Mouse (Mus musculus) CD4-positive, CD25-positive, alpha-beta regulatory T cell, adult 4 months (primary cell): Measurements from ENCODE around the gene Zbtb9. TPM values are rescaled to one million over a fixed set of nuclear protein-coding genes. Genes with fewer than 3 reads are reported as not detected.

Experiments
- ATAC-seq: one replicate; pipeline ENCODE4 v1.8.0; 2017
- polyA plus RNA-seq, 2 experiments: library from polyadenylated mRNA; unstranded; fragments of 100-300 nt; shearing (Covaris generic); gene quantifications; one replicate each; pipeline ENCODE4 v1.2.1; 2017

Gene Zbtb9
- polyA plus RNA-seq, 2 experiments from 2014 or later, result 11.5 to 15.6 TPM

GRCm38 (mm10) chr17:26947231-26948100 is 25.5 kb upstream of the Zbtb9 start:
- ATAC-seq, result no peak

DNA sequence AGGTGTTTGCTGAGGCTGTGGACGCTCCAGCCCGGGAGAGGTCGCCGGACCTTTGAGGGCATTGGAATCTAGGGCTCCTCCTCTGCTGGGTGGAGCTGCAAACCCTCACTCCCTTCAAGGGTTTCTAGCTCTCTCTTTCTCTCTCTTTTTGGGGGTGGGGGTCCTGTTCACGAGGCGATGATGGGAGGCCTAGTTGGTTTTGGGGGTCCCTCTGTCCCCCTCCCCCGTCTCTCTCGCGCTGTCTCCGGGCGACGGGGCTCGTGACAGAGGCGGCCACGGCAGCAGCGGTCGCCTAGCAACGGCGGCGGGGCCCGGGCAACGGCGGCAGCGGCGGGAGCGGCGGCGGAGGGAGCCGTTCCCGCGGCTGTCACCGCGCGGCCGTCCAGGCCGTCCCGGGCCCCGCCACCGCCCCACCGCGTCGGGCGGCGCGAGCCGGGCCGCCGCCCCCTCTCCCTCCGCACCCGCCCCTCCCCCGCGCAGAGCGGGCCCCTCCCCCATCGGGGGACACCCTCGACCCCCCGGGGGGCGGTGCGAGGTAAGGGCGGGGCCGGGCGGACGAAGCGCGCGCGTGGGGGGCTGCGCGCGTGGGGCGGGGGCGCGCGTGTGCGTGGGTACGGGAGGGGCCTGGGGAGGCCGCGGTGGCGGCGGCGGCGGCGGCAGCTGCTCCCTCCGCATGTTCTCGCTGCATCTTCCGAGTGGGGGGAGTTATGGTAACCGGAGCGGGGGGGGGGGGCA is 24.5 kb upstream of the Zbtb9 start:
- ATAC-seq, result peak; percentile 37

DNA sequence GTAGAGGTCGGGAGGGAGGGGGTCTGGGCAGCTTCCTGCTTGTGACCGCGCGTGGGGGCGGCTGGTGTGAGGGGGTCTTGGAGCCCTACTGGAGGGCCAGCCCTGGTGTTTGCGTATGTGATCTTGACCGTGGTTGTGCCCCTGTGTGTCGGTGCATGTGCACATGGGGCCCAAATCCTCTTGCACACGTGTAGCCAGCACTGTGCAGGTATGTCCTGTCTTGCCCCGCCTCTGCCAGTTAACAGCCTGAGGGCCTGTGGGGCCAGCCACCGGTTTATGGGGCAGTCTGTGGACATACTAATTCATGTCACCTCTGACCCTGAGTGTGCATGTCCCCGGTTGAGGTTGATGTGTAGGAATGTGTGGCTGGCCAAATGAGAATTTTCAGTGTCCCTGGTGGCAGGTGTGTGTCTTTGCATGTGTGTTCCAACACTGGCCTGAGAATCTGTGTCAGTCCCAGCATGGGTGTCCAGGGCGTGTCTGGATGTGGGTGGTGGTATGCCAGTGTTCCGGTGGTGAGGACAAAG is 23.9 kb upstream of the Zbtb9 start:
- ATAC-seq, result peak; percentile 55

GRCm38 (mm10) chr17:26949866-26950265 is 23.1 kb upstream of the Zbtb9 start:
- ATAC-seq, result no peak

DNA sequence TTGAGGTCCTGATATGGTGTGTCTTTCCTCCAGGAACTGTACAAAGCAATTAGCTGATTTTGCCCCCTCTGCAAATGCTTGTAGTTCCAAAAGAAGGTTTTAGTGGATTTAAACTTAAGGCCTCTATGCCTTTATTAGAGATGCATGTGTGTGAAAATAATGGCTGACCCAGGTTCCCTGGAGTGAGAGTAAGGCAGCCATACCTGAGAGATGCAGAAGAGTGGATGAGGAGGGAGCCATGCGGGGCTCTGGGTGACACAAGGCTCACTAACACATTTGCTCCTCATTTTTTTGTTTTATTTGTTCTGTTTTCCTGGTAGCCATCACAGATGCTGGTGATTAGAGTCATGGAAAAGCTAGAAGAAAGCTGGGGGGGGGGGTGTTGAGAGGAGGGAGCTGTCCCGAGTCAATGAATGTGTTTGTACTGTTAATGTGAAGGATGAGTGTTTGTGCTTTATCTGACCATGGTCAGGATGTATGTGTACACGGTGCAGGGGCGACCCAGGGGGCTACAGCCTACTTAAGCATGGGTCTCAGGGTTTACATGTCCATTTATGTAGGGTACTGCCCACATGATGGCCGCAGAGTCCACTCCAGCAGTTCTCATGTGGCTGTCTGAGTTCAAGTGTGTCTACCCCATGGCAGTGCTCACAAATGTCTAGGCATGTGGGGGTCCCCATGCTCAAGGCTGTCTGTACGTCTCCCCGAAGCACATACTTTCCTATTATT is 22.2 kb upstream of the Zbtb9 start:
- no peak for ATAC-seq

- ATAC-seq, result peak; percentile 58
Measured at GRCm38 (mm10) chr17:26951406-26951805, 21.6 kb upstream of the Zbtb9 start.

GRCm38 (mm10) chr17:26951952-26952877 is 20.8 kb upstream of the Zbtb9 start:
- ATAC-seq, result no peak

DNA sequence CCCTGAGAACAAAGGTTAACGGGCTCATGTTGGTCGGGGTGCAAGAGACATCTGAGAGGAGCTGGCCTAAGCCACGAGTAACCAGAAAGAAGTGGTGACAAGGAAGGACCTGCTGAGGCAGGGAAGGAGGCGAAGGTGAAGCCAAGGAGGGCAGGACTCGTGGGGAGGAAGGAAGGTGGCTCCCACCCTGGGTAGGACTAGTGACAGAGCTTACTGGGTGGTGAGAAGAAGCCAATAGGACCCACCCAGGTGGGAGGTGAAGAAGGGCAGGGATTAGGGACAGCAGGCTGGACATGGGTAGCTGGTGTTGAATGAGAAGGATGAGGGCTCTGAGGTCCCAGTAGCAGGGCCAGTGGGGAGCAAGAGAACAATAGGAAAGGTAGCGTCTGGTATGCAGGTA is 19.8 kb upstream of the Zbtb9 start:
- ATAC-seq, result no peak

- no peak for ATAC-seq
Measured at GRCm38 (mm10) chr17:26953726-26954125, 19.2 kb upstream of the Zbtb9 start.

DNA sequence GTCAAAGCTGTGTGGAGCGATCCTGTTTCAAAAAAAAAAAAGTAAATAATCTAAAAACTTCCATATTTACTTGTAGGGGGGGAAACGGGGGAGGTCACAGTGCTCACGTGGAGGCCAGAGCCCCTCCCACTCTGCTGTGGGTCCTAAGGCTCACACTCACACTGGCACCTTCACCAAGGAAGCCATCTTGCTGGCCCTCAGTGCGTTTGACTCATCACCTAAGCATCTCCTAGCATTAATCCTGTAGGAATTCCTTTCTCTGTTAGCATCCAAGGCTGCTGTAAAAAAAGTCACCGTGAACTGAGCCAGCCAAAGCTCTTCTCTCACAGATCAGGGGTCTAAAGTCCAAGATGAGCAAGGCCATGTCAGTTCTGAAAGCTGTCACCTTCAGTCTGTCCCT is 16.7 kb upstream of the Zbtb9 start:
- no peak for ATAC-seq

DNA sequence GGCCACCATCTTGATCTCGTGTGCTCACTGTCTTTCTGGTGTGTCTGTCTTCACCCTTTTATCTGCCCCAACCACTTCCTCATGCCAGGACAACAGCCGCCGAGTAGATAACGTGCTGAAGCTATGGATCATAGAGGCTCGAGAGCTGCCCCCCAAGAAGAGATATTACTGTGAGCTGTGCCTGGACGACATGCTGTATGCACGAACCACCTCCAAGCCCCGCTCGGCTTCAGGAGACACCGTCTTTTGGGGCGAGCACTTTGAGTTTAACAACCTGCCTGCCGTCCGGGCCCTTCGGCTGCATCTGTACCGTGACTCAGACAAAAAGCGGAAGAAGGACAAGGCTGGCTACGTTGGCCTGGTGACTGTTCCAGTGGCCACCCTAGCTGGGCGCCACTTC is 16.1 kb upstream of the Zbtb9 start:
- ATAC-seq, result no peak

- ATAC-seq, result no peak
Measured at GRCm38 (mm10) chr17:26957872-26958271, 15.1 kb upstream of the Zbtb9 start.

DNA sequence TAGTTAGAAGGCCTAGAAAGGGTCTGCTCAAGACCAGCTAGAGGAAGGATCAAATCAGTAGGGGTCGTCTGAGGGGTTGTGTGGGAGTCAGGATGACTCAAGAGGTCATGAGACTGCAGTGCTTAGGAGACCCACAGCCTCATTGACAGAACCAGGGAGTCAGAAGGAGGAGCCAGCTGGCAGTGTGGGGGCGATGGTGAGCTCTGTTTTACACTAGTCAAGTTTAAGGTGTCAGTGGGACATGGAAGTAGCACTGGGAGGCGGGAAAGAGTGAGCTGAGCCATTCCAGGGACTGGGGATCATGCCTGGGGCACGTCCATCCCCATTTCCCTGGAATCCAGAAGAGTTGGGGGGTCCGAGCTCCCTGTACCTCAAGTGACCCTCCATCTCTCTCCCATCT is 14.1 kb upstream of the Zbtb9 start:
- ATAC-seq, result no peak

DNA sequence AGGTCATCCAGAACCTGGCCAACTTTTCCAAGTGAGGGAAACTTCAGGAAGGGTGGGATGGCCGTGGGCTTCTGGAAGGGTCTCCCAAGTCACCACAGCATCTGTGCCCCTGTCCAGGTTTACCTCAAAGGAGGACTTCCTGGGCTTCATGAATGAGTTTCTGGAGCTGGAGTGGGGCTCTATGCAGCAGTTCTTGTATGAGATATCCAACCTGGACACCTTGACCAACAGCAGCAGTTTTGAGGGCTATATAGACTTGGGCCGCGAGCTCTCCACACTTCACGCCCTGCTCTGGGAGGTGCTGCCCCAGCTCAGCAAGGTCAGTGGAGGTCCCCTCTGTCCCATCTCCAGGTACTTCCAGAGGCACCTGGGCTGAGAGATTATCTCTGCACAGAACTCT is 13.2 kb upstream of the Zbtb9 start:
- ATAC-seq, result no peak

- no peak for ATAC-seq
Measured at GRCm38 (mm10) chr17:26961572-26962240, 11.3 kb upstream of the Zbtb9 start.

GRCm38 (mm10) chr17:26966993-26967392 is 6.0 kb upstream of the Zbtb9 start:
- no peak for ATAC-seq

DNA sequence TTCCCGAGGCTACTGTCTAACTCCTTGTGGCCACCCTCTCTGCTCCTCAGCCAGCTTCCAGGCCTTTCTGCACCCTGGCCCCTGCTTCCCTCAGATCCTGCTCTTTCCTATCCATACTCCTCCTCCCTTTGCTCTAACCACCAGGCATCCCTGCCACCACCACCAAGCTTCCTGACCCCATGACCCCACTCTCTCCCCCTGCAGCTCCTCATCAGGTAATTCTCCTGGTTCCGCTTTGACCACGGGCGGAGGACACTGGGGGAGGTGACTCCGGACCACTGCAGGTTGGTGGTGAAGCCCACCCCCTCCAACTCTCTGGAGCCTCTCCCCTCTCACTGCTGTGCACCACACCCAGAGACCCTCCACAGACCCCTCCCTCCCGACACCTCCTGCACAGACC is 5.5 kb upstream of the Zbtb9 start:
- ATAC-seq, result no peak

DNA sequence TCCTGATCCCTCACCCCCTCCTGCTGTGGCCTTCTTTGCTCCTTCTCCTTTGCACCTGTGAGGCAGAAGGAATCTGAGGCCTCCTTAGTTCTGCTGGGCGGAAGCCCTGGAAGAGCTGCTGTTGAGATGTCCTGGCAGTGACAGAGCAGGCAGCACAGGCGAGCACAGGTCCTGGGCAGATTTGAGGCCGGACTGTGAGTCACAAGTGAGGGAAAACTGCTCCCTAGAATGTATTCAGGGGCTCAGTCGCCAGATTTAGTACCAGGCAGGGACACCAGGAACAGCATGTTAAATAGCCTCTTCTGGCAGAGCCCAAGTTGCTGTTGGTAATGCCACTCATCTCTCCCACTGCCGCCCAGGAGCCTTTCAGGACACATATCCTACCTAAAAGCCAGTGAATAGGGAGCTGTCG is 4.8 kb upstream of the Zbtb9 start:
- ATAC-seq, result no peak

- no peak for ATAC-seq
Measured at GRCm38 (mm10) chr17:26969257-26969656, 3.7 kb upstream of the Zbtb9 start.

DNA sequence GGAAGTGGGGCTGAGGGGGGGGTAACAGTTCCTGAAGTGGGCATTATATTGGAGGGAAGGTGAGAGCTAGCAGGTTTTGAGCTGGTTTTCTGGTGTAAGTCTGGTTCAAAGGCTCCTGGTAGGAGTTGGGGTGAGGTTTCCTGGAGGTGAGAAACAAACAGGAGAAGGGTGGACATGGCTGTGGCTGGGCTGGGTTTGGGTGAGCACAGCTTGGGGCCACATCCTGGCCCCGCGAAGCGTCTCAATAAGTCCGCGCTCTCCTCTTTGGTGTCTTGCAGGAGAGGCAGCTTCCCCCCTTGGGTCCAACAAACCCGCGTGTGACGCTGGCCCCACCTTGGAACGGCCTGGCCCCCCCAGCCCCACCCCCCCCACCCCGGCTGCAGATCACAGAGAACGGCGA is 2.7 kb upstream of the Zbtb9 start:
- ATAC-seq, result no peak

DNA sequence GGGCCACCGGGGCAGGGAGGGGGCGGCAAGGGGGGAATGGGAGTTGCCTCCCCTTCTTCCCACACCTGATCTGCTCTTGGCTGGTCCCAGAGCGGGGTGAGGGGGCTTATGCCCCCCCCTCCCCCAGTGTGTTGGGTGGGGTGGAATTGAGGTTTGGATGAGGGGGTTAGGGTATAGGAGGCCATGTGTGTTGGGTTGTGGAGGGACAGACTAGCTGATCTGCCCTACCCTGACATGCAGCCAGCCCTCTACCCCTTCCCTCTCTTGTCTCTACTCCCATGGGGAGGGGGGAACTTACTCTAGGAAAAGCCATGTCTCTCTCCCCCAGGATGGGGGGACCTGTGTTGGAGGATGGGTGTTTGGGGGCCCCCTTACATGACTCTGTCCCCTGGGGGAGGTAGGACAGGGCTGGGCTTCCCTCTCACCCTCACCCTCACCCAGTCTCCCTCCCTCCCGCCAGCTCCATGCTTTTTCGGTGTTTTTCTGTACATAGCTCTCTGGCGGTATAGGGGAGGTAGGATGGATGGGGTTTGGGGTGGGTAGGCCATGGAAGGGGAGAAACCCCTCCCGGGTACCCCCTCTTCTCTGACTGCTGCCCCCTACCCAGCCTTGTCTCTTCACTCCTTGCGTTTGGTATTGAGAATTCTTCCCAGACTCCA is 1.6 kb upstream of the Zbtb9 start:
- no peak for ATAC-seq
